Mouse (Mus musculus): Measurements from ENCODE around the gene Cped1.

The Cped1 gene

GRCm38 (mm10) chr6:22186967-22187366, 201.3 kb downstream of the Cped1 start:
- no peak for DNase-seq

DNA sequence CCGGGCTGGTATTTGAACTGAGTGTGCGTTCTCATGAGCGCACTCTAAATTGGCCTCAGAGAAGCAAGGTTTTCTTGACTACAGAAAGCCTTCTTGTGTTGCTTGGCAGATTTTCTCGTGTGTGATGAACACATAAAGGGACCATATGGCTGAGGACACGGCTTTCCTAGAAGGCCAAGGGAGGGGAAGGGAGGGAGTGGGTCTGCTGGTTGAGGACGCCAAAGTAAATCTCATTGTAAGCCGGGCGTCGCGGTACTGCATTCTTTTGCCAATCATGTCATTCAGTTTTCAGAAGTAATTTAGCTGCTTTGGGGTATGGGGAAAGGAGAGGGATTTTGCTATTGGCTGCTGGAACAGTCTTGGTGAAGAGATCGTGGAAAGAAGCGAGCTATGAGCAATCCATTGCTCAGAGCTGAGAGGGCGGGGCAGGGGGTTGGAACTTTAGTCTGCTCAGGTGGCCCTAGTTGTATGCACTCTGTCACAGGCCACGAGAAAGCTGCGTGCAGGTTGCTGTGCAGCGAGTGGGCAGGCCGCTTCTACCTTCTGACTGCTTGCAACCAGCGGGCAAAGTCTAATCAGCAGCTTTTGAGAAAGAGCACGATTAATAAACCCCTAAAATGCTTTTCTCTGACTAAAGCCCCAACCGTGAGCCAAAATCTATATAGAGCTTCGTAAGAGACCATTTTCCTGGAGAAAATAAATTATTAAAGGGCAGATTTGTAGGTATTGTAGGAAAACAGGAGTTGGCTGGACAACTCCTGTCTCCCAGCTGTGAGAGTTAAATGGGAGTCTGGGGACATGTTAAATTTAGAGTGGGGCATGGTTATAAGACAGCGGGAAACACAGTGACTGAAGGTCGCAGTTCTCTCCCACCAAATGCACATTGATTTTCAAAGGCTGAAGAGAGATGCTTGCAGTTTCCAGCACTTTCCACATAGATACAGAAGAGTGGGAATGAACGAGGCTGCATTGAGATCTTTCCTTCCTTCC, 203.9 kb downstream of the Cped1 start:
- no peak for DNase-seq

DNA sequence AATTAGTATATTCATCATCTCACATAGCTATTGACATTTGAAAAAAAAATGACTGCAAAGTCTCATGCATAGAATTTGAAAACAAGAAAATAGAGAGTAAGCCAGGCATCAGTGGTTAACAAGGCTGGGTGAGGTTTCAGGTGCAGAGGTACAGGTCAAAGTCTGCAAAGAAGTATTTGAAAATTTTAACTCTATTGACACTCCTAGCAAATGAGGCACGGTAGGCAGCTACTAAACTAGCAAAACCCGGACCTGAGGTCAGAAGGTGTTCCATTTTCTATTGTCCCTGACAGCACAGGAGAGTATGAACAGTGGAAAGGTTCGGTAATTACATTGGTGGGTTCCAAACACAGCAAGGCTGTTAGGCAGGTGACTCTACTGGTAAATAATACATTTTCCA, 212.9 kb downstream of the Cped1 start:
- no peak for DNase-seq

GRCm38 (mm10) chr6:22199473-22199872, 213.8 kb downstream of the Cped1 start:
- DNase-seq = no peak

DNA sequence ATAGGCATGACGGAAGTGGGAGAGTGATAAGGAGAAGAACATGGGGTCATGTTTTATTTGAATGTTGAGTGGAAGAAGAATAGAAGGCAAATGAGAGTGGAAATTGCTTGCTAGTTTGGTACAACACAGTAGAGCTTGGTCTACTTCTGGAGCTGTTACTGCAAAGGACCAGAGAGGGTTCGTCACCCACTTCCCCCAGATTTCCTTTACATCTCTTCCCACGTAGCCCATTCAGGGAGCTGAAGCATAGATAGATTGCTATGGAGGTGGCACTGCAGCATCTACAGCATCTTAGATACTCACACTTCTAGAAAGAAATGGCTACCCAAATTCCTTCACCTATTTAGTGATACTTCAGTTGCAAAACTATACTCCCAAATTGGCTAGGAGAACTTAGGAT, 214.4 kb downstream of the Cped1 start:
- no peak for DNase-seq

GRCm38 (mm10) chr6:22201879-22202278, 216.2 kb downstream of the Cped1 start:
- DNase-seq = no peak

- DNase-seq = no peak
Observed at GRCm38 (mm10) chr6:22205030-22205750, 219.5 kb downstream of the Cped1 start.

DNA sequence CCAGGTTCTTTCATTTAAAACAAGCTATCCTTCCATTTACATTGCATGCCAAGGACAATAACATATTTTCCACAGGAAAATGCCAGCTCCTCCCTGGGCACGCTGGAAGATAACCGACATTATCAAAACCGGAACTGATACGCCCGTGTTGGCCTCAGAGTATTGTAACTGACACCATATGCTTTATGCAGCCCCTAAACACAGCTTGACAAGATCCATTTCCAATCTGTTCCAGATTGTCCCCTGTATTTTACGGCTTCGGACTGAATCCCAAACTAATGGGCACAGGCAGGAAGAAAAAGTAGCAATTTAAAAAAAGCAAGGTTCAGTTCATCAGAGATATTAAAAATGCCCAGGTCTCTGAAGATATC, 220.0 kb downstream of the Cped1 start:
- peak; percentile 1 for DNase-seq

DNA sequence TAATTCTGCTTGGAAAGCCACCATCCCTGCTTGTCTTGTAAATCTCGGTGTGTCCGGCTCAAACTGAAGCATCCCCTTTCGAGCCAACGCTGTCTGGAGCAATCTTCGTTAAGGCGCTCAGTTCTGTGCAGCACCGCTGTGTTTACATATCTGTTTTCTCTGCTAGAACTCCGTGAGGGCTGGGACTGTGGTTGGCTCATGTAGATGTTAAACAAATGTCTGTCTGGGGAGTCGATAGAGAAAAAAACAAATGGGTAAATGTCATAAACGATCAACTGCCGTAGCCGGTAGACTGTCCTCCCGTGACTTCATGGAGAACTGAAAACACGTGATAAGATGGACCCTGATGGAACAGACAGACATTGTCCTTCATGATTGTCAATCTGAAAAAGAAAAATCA, 220.5 kb downstream of the Cped1 start:
- DNase-seq = peak; percentile 1

DNA sequence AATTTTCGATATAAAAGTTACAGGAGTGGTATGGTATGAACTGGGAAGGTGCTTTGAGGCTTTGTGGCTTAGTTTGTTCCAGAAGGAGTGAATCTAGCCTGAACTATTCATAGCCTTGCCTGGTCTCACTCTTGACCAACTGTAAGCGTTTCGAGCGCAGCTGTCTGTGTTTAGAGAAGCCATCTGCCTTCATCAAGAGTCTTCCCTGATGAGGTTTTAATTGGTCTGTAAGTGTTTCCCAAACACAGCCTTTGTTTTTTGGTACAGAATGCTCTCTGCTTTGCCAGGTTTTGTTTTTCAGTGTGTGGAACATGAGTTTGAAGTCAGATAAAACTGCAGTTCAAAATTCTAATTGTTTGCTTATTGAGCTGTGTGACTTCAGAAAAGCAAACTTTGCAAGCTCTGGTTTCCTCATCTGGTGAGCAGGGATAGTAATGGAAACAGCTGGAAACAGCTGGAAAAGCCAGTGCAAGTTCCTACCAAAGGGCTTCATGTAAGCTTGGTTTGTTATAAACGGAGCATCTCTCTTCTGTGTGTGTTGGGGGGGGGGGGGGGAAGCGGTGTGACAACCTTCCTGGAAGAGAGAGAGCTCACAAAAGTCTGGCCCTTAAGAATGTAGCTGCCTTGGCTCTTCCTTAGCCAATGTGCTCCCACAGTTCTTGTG, 221.0 kb downstream of the Cped1 start:
- no peak for DNase-seq

DNA sequence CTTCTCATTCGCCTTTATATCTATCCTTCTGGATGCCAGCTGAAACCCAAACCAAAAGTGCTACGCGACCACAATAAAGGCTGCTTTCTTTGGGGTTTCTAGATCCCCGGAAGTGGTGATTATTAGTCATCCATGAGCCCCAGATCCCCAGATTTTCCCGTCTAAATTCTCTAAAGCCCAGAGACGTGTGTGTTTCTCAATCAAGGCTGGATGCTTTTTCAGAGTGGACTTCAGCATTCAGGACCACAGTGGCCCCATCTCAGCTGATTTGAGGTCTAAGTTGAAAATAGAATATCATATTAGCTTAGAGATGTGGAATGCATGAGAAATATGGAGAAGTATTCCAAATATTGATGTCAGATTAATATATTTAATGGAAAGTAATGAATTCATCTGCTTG, 226.4 kb downstream of the Cped1 start:
- no peak for DNase-seq

- DNase-seq = no peak
Observed at GRCm38 (mm10) chr6:22213187-22213586, 227.5 kb downstream of the Cped1 start.

DNA sequence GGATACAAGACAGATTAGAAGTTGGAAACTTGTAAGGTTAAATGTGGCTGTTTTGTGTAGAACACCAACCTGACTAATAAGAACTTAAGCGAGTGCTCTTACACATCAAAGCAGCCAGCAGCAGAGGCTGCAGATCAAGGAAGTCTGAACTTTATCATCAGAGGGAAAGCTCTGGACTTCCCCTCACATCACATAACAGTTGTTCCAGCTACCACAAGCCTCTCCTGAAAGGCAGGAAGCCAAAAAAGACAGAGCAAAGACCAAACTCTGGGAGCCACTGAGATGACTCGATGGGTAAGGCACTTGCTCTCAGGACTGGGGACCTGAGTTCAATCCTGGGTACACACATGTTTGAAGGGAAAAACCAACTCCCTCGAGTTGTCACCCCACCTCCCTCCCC, 228.1 kb downstream of the Cped1 start:
- DNase-seq = no peak

DNA sequence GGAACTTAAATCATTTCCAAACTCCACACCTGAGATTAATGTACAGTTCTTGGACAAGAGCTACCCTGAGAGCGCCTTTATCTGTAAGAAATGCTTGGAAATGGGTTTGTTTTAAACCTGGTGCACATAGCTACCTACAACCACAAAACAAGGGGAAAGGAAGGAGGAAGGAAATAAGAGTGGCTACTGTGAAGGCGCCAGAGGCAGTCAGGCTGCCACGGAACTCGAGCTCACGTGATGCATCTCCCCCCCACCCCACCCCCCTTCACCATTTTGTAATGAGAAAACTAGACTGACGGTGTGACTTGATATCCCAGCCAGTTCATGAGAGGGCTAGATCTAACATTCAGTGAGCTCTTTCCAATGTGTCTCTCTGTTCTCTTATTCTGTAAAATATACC, 228.9 kb downstream of the Cped1 start:
- DNase-seq = no peak

GRCm38 (mm10) chr6:22216276-22216973, 230.7 kb downstream of the Cped1 start:
- no peak for DNase-seq

DNA sequence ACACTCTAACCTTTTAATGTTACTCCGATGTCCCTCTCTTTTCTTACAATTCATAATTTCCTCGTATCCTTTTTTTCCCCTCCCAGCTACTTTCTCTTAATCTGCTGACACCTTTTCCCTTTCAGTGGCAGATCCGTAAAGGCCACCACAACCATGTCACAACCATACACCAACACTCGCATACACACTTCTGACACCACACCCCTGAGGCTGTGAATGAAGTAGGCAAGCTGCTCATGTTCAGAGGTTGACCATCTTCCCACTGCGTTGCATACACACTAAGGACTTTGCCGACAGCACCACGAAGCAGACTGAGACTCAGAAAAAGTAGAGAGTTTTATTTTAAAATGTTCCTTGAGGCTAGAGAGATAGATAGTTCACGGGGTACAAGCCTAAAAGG, 235.4 kb downstream of the Cped1 start:
- DNase-seq = no peak

DNA sequence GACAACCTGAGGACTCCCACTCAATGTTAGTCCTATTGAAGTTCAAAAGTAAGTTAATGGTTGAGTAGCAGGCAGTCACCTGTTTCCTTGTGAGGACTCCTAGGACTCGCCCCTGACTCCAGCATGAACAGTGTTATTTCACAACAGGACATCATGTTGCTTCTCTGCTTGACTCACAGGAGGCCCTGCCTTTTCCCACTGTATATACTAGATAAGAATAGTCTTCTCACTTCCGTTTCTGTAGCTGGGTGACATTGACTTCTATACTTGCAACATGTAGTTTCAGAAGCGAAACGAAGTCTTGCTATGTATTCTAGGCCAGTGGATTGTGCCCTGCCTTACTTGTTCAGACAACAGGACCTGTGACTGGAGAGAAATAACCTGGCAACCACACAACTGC, 236.4 kb downstream of the Cped1 start:
- DNase-seq = no peak

GRCm38 (mm10) chr6:22222947-22223346, 237.2 kb downstream of the Cped1 start:
- DNase-seq = no peak

DNA sequence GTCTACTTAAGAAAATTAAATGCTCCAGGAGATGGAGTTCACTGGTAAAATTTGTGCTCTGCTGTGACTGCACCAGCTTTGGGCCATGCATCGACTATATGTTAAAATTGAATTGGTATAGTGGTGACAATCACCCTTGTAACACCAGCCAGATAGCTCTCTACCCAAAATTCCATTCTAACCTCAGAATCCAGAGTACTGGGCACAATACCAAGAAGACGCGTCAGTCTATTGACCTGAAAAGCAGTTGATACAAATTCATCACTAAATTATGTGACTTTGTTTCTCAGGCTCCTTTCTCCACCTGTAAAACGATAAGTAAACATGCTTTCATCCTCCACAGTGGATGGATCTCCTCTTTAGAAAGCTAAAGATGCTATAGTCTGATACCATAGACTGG, 238.6 kb downstream of the Cped1 start:
- no peak for DNase-seq

DNA sequence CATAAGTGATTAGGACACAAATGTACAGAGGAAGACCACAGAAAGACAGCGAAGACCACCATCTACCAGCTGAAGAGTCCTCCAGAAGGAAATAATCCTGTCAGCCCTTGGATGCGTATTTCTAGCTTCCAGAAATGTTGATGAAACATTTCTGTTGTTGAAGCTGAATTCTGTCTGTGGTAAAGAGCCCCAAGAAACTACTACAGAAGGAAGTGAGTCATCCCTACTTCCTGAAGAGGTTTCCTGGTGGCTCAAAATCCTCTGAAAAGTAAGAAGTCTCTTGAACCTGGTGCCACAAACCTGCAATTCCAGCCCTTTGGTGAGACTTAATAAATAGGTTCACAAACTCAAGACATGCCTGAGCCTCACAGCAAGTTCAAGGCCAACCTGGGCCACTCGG, 245.5 kb downstream of the Cped1 start:
- DNase-seq = no peak

DNA sequence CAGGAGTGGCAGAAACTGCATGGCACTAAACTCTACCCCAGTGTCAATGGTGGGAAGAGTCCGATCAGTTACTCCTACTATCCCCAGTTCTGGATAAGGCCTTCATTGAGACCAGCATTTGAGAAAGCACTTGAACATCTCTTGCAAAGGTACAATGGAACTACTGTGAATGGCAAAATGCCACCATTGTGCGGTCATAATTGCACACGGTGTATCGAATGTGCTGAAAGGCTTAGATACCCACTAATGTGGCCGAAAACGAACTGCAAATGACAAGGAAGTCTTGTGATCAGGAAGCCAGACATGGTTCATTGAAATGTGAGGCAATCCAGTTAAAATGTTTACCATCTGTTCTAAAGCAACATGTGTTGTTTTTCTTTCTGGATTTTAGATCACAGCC, 247.8 kb downstream of the Cped1 start:
- DNase-seq = no peak

- DNase-seq = no peak
Observed at GRCm38 (mm10) chr6:22235133-22235532, 249.4 kb downstream of the Cped1 start.

GRCm38 (mm10) chr6:22243321-22243720, 257.6 kb downstream of the Cped1 start:
- no peak for DNase-seq

Measured in cerebellum, adult 8-10 months (tissue).